Mouse (Mus musculus) limb, embryonic 14.5 days (tissue): ENCODE results near the gene Cckar. TPM values are rescaled to one million over a fixed set of nuclear protein-coding genes. Genes with fewer than 3 reads are reported as not detected.
"Not testable (repeated sequence)": the region's sequence is repeated elsewhere in the genome, so short reads cannot be mapped to it uniquely, and the experiment has no call there.

Experiments used
- ATAC-seq: fragments of 200-750 bp; cut with Nextera tagmentation; 2 replicates; pipeline ENCODE4 v1.8.0; 2017; ENCODE audit warnings: low read depth, moderate number of reproducible peaks, moderate TSS enrichment; ENCODE audit not compliant: low FRiP score
- DNase-seq: peaks from one replicate; pipeline ENCODE4 v3.0.0-alpha.2; 2015; ENCODE audit warnings: low spot score
- H3K27ac ChIP-seq: fragments of 300-500 bp; sonication (generic); replicated peaks from 2 replicates; pipeline ENCODE4 v1.5.1; 2014; ENCODE audit warnings: low read depth, mild to moderate bottlenecking, low read length, moderate library complexity, mixed read lengths
- H3K27me3 ChIP-seq: fragments of 300-500 bp; sonication (generic); 2 replicates; pipeline ENCODE4 v1.6.1; 2014; ENCODE audit warnings: low read length, mixed read lengths; ENCODE audit not compliant: control insufficient read depth, insufficient read depth
- H3K36me3 ChIP-seq: fragments of 300-500 bp; sonication (generic); 2 replicates; pipeline ENCODE4 v1.6.1; 2014; ENCODE audit warnings: mild to moderate bottlenecking, low read length, moderate library complexity, mixed read lengths; ENCODE audit not compliant: control insufficient read depth, insufficient read depth
- H3K4me1 ChIP-seq: fragments of 300-500 bp; sonication (generic); 2 replicates; pipeline ENCODE4 v1.6.1; 2014; ENCODE audit warnings: antibody characterized with exemption, low read length, mixed read lengths; ENCODE audit not compliant: control insufficient read depth, insufficient read depth
- H3K4me2 ChIP-seq: fragments of 300-500 bp; sonication (generic); replicated peaks from 2 replicates; pipeline ENCODE4 v1.6.1; 2014; ENCODE audit warnings: low read depth, mild to moderate bottlenecking, low read length, moderate library complexity; ENCODE audit not compliant: severe bottlenecking
- H3K4me3 ChIP-seq: fragments of 300-500 bp; sonication (generic); replicated peaks from 2 replicates; pipeline ENCODE4 v1.5.1; 2014; ENCODE audit warnings: low read length
- H3K9ac ChIP-seq: fragments of 300-500 bp; sonication (generic); 2 replicates; pipeline ENCODE4 v1.6.1; 2014; ENCODE audit warnings: mild to moderate bottlenecking, low read depth, low read length, moderate library complexity; ENCODE audit not compliant: severe bottlenecking
- H3K9me3 ChIP-seq: fragments of 300-500 bp; sonication (generic); 2 replicates; pipeline ENCODE4 v1.6.1; 2016; ENCODE audit warnings: low read length; ENCODE audit not compliant: control insufficient read depth
- POLR2A ChIP-seq: fragments of 200-500 bp; IDR thresholded peaks from 2 replicates; pipeline ENCODE4 v1.8.0; 2012; ENCODE audit warnings: inconsistent platforms, mild to moderate bottlenecking, moderate library complexity, borderline replicate concordance; ENCODE audit not compliant: insufficient read depth, insufficient read length; ENCODE audit errors: extremely low read depth
- WGBS: fragments of 180-500 bp; shearing (Covaris S2); extraction: QIAGEN DNeasy Blood & Tissue Kit; methylation state at CpG from one replicate; pipeline ENCODE4 v1.1.7; 2014; 5-methylcytosine and 5-hydroxymethylcytosine counted together
- polyA plus RNA-seq, 2 experiments: library from polyadenylated mRNA; depleted of rRNA in 1 of 2; stranded (reverse) in 1 of 2; unstranded in 1 of 2; fragments of >200 nt; fragmentation: Nextera tagmentation in 1 of 2; extraction: Ambion mirVana in 1 of 2; gene quantifications; 2 replicates each; pipeline versions ENCODE4 v1.2.1 to v1.2.3; 2012 to 2014

Gene Cckar
- polyA plus RNA-seq, 2 experiments: 0.18 to 0.20 TPM

- H3K4me3 ChIP-seq: no peak overlapping the region
- TF ChIP-seq POLR2A: no peak
- no peak overlapping the region for H3K27ac ChIP-seq
- H3K36me3 ChIP-seq: no peaks in the 10 kb centered on the region
- 77% methylated on average over 3 of the region's 3 CpGs for WGBS
- no peak overlapping the region for H3K9ac ChIP-seq
- no peaks in the 10 kb centered on the region for H3K9me3 ChIP-seq
- no peaks in the 10 kb centered on the region for H3K4me1 ChIP-seq
- H3K27me3 ChIP-seq: no peaks in the 10 kb centered on the region
- no peak overlapping the region for H3K4me2 ChIP-seq
- DNase-seq (no peak), ATAC-seq (no peak)
Measured at GRCm38 (mm10) chr5:53683916-53684315, 23.6 kb downstream of the Cckar start.

GRCm38 (mm10) chr5:53679651-53680050 lies 27.9 kb downstream of the Cckar start:
- no peaks in the 10 kb centered on the region for H3K4me1 ChIP-seq
- H3K4me2 ChIP-seq: no peak overlapping the region
- no peak overlapping the region for H3K9ac ChIP-seq
- H3K36me3 ChIP-seq: no peaks in the 10 kb centered on the region
- H3K9me3 ChIP-seq: no peaks in the 10 kb centered on the region
- ATAC-seq (no peak), DNase-seq (no peak)
- no peak overlapping the region for H3K4me3 ChIP-seq
- WGBS: 61% methylated on average over 6 of the region's 6 CpGs
- no peak for TF ChIP-seq POLR2A
- H3K27ac ChIP-seq: no peak overlapping the region
- H3K27me3 ChIP-seq: no peaks in the 10 kb centered on the region

- Histone ChIP-seq H3K27me3 (no peaks in the 10 kb centered on the region), H3K4me3 (no peak overlapping the region), H3K4me2 (no peak overlapping the region), H3K4me1 (no peaks in the 10 kb centered on the region), H3K36me3 (no peaks in the 10 kb centered on the region), H3K9ac (no peak overlapping the region), H3K9me3 (no peaks in the 10 kb centered on the region), H3K27ac (no peak overlapping the region)
- no peak for TF ChIP-seq POLR2A
- DNase-seq: no peak
- WGBS: 57% methylated on average over 13 of the region's 13 CpGs
- ATAC-seq: no peak
Measured at GRCm38 (mm10) chr5:53678036-53678767, 29.3 kb downstream of the Cckar start.

GRCm38 (mm10) chr5:53676671-53677070 lies 30.8 kb downstream of the Cckar start:
- WGBS: 87% methylated on average over 8 of the region's 8 CpGs
- no peaks in the 10 kb centered on the region for H3K36me3 ChIP-seq
- H3K4me3 ChIP-seq: no peak overlapping the region
- H3K9me3 ChIP-seq: no peaks in the 10 kb centered on the region
- no peak overlapping the region for H3K4me2 ChIP-seq
- H3K27ac ChIP-seq: no peak overlapping the region
- no peak for DNase-seq
- no peak for ATAC-seq
- no peak for TF ChIP-seq POLR2A
- H3K27me3 ChIP-seq: no peaks in the 10 kb centered on the region
- no peak overlapping the region for H3K9ac ChIP-seq
- H3K4me1 ChIP-seq: no peaks in the 10 kb centered on the region

- not testable (repeated sequence) for H3K27me3 ChIP-seq, H3K4me1 ChIP-seq, H3K4me2 ChIP-seq, DNase-seq, H3K27ac ChIP-seq, ATAC-seq, H3K9me3 ChIP-seq, H3K9ac ChIP-seq, H3K36me3 ChIP-seq, H3K4me3 ChIP-seq
- WGBS: 87% methylated on average over 4 of the region's 6 CpGs
Measured at GRCm38 (mm10) chr5:53673493-53674150, 33.9 kb downstream of the Cckar start.

- H3K9me3 ChIP-seq: no peaks in the 10 kb centered on the region
- no peaks in the 10 kb centered on the region for H3K27me3 ChIP-seq
- no peak overlapping the region for H3K4me3 ChIP-seq
- peak; percentile 84 for ATAC-seq
- no peak for TF ChIP-seq POLR2A
- WGBS: 17% methylated on average over 5 of the region's 5 CpGs
- DNase-seq: peak; percentile 69
- H3K27ac ChIP-seq: no peak overlapping the region
- H3K4me2 ChIP-seq: no peak overlapping the region
- no peak overlapping the region for H3K9ac ChIP-seq
- H3K36me3 ChIP-seq: no peaks in the 10 kb centered on the region
- no peaks in the 10 kb centered on the region for H3K4me1 ChIP-seq
Measured at GRCm38 (mm10) chr5:53672352-53672751, 35.2 kb downstream of the Cckar start.
